Mouse (Mus musculus): ENCODE measurements around the gene Ptbp1.

DNA sequence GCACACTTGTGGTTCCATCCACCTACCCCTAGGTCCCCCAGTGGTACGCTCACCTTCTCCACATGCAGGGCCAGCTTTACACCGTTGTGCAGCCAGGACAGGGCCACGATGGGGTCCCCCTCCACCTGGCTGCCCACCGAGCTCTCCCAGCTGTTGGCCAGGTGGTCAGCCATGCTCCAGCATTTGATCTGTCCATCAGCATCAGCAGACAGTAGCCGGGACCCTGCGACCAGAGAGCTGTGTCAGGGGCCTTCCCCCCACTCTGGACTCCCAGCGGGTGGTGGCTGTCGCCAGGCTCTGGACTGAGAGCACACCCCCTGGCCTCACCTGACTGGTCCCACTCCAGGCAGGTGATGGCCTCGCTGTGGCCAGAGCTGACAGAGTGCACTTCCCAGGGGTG, 52.5 kb downstream of the Ptbp1 start:
- TF ChIP-seq CTCF (conservative IDR thresholded peaks at IDR 0.05; ENCODE audit: insufficient read depth, insufficient read length, low read depth, low read length) (no peak), POLR2A (IDR thresholded peaks at IDR 0.05; ENCODE audit: low read depth, low read length) (no peak)

All from kidney, adult 2 months (tissue).